Mouse (Mus musculus): ENCODE measurements around the gene Nosip. TPM values are rescaled to one million over a fixed set of nuclear protein-coding genes. Genes with fewer than 3 reads are reported as not detected.

The Nosip gene
- polyA plus RNA-seq, 1 experiment from 2014 or later, result 49.5 TPM

DNA sequence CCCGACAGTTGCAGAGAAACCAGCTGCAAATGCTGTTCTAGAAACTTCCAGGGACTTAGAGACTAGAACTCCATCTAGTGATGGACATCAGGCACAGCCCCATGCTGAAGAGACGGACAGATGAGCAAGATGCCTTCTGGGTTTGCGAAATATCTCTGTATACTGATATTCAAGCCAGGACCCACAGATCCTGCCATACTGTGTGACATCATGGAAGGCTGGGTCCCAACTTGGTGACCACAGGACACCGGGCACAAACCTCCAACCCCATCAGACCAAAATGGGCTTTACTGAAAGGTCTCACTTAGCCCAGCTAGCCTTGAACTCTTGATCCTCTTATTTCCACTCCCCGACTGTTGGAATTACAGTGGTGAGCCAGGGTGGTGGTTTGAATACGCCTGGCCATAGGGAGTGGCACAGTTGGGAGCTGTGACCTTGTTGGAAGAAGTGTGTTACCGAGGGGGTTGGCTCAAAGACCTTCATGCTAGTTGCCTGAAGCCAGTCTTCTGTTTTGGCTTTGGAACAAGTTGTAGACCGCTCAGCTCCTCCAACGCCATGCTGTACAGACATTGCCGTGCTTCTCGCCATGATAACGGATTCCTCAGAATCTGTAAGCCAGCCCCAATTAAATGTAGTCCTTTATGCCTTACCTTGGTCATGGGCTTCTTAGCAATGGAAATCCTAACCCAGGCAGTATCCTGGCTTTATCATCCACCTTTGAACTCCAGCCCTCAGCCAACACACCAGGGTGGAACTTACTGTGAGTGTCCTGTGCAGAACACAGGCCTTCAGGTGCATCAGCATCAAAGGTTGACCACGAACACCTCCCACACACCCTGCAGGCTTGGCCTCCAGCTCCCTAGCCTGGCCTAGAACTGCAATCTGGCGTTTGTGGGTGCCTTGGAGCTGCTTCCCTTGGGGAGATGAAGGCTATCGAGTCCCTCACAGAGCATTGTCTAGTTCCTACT, 37.7 kb upstream of the Nosip start:
- peaks cover 16% of the 10 kb centered on the region; the same call in 1 of the 2 replicates for H3K36me3 ChIP-seq
- no peak for ATAC-seq
- H3K27me3 ChIP-seq (replicated peaks), result no peaks in the 10 kb centered on the region
- no peak overlapping the region for H3K27ac ChIP-seq
- WGBS, result 85% methylated on average over 15 of the region's 15 CpGs
- peaks cover 4% of the 10 kb centered on the region; the same call in 1 of the 2 replicates for H3K4me1 ChIP-seq (replicated peaks)
- H3K9ac ChIP-seq, result 0 out of 2 replicates have a peak overlapping the region, but pooled peaks have one; percentile 8
- H3K4me2 ChIP-seq (replicated peaks), result no peak overlapping the region
- H3K9me3 ChIP-seq, result no peaks in the 10 kb centered on the region
- H3K4me3 ChIP-seq (replicated peaks), result no peak overlapping the region

DNA sequence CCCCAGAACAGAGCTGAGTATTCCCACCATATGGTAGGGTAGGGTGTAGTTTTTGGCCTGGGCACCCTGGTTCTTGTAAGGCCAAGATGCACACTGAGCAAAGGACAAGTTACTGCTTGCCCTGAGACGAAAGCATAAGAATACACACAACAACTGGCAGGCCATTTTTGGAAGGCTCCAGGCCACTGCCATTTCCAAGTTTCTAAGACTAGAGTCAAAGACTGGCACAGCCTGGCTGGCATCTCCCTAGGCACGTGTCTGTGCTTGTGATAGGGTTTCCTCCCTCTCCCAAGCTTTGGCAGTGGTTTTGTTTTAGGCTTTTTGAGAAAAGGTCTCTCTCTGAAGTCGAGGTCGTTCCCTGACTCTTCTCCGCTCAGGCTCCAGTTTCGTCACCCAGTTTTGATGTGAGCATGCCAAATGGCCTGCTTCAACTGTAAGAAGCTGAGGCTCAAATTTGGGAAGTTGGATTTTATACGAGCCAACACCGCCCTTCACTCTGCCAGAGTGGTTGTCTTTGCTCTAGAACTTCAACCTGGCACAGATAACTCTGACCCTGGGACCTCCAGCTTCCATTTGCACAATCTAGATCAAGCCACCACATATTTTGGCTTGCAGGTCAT, 36.5 kb upstream of the Nosip start:
- no peak overlapping the region for H3K4me2 ChIP-seq (replicated peaks)
- H3K36me3 ChIP-seq, result peaks cover 26% of the 10 kb centered on the region
- ATAC-seq, result no peak
- no peak overlapping the region for H3K9ac ChIP-seq
- WGBS, result 74% methylated on average over 8 of the region's 8 CpGs
- no peak overlapping the region for H3K27ac ChIP-seq
- 0 out of 2 replicates have a peak, but pooled peaks cover 2% of the 10 kb centered on the region for H3K4me1 ChIP-seq (replicated peaks)
- no peaks in the 10 kb centered on the region for H3K9me3 ChIP-seq
- no peak overlapping the region for H3K4me3 ChIP-seq (replicated peaks)
- no peaks in the 10 kb centered on the region for H3K27me3 ChIP-seq (replicated peaks)

DNA sequence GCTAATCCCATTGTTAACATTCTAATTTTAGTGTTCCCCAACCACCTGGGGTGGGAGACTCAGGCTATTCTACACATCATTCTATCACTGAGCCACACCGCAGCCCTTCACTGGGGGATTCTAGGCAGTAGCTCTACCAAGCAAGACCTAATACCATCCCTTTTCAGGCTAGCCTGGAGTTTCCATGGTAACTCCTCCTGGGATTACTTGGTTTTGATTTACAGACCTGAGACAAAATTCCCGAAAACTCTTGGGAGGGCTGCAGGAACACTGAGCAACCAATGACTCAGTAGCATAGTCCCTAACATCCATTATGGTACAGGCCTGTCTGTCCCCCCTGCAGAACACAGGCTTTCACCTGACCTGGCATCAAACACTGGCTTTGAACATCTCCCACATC, 36.0 kb upstream of the Nosip start:
- Histone ChIP-seq H3K27ac (no peak overlapping the region), H3K4me1 (replicated peaks) (0 out of 2 replicates have a peak, but pooled peaks cover 2% of the 10 kb centered on the region), H3K36me3 (peaks cover 31% of the 10 kb centered on the region), H3K4me3 (replicated peaks) (no peak overlapping the region), H3K27me3 (replicated peaks) (no peaks in the 10 kb centered on the region), H3K9ac (no peak overlapping the region), H3K4me2 (replicated peaks) (no peak overlapping the region), H3K9me3 (no peaks in the 10 kb centered on the region)
- no peak for ATAC-seq
- 71% methylated on average over 2 of the region's 2 CpGs for WGBS

DNA sequence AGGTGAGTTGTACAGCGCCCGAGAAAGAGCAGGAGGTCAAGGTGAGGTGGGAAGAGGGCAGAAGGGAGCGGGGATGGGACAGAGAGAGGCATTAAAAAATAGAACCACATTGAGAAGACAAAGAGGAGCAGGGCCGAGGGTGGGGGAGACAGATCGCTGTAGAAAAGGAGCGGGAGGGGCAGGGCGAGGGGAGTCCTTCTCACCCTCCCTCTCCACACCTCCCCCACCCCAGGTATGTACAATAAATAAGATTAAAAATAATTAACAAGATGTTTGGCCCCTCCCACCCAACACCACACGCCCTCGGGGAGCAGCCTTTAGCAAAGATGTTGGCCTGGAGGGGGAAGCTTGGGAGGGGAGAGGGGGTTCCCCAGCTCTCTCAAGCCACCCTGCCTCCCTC, 34.5 kb upstream of the Nosip start:
- no peak for ATAC-seq
- no peaks in the 10 kb centered on the region for H3K9me3 ChIP-seq
- peaks cover 37% of the 10 kb centered on the region for H3K36me3 ChIP-seq
- no peak overlapping the region for H3K27ac ChIP-seq
- no peak overlapping the region for H3K4me3 ChIP-seq (replicated peaks)
- H3K4me2 ChIP-seq (replicated peaks), result no peak overlapping the region
- WGBS, result 78% methylated on average over 9 of the region's 9 CpGs
- no peak overlapping the region for H3K9ac ChIP-seq
- 0 out of 2 replicates have a peak, but pooled peaks cover 2% of the 10 kb centered on the region for H3K4me1 ChIP-seq (replicated peaks)
- no peaks in the 10 kb centered on the region for H3K27me3 ChIP-seq (replicated peaks)

DNA sequence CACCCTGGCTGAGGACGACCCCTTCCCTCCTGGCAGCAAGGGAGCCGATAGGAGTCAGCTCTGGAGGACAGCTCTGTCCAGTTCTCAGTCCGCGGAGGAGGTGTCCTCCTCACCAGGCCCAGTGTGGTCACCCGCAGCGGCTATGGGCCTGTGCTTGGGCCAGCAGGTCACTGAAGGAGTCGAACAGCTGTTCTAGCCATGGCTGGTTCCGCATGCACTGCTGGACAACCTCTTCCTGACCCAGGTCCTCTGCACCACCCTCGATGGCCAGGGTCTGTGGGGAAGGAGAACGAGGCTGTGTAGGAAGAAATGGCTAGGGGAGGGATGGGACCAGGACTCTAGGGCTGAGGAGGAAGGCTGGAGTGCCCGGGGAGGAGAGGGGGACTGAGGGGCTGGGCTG, 33.9 kb upstream of the Nosip start:
- Histone ChIP-seq H3K36me3 (peaks cover 41% of the 10 kb centered on the region), H3K4me3 (replicated peaks) (no peak overlapping the region), H3K4me1 (replicated peaks) (0 out of 2 replicates have a peak, but pooled peaks cover 2% of the 10 kb centered on the region), H3K4me2 (replicated peaks) (no peak overlapping the region), H3K27ac (no peak overlapping the region), H3K9me3 (no peaks in the 10 kb centered on the region), H3K27me3 (replicated peaks) (no peaks in the 10 kb centered on the region), H3K9ac (no peak overlapping the region)
- ATAC-seq, result no peak
- 90% methylated on average over 11 of the region's 11 CpGs for WGBS

DNA sequence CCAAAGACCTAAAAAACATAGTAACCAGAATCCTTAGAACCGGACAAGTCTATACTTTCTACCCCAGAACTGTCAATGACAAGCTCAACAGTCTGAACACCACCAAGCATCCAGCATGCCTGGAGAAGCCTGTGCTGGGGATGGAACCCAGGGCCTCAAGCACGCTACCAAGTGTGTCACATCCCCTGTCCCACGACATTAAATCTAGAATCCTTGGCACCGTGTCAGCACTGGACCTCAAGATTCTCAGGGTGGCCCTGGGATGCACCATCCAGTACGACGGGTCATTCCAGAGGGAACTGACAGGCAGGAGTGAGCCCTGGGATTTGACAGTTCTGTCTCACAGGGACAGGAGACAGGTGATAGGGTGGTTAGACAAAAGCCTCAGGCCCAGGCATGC, 32.2 kb upstream of the Nosip start:
- Histone ChIP-seq H3K4me1 (replicated peaks) (no peaks in the 10 kb centered on the region), H3K36me3 (peaks cover 58% of the 10 kb centered on the region), H3K4me2 (replicated peaks) (no peak overlapping the region), H3K9me3 (no peaks in the 10 kb centered on the region), H3K4me3 (replicated peaks) (no peak overlapping the region), H3K9ac (no peak overlapping the region), H3K27ac (no peak overlapping the region), H3K27me3 (replicated peaks) (no peaks in the 10 kb centered on the region)
- 93% methylated on average over 6 of the region's 6 CpGs for WGBS
- no peak for ATAC-seq

DNA sequence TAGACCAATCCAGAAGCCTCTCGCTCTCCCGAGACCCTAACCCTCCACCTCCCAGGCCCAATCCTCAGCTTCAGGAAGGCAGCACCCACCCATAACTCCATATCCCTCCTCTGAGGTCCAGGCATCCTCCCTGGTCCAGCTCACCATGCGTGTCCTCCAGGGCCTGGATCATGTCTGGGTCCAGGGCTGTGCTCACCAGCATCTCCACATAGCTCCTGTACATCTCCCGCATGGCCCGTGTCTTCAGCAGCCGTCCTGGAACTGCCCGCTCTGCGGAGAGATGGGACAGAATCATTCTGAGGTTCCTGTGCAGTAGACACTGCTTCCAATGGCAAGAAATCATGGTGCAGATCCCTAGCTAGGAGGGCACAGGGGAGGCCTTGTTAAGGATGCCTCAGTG, 31.4 kb upstream of the Nosip start:
- no peaks in the 10 kb centered on the region for H3K9me3 ChIP-seq
- H3K27ac ChIP-seq, result no peak overlapping the region
- no peaks in the 10 kb centered on the region for H3K27me3 ChIP-seq (replicated peaks)
- no peak overlapping the region for H3K4me3 ChIP-seq (replicated peaks)
- ATAC-seq, result no peak
- WGBS, result 96% methylated on average over 8 of the region's 8 CpGs
- no peak overlapping the region for H3K9ac ChIP-seq
- peaks cover 62% of the 10 kb centered on the region for H3K36me3 ChIP-seq
- H3K4me2 ChIP-seq (replicated peaks), result no peak overlapping the region
- H3K4me1 ChIP-seq (replicated peaks), result no peaks in the 10 kb centered on the region

DNA sequence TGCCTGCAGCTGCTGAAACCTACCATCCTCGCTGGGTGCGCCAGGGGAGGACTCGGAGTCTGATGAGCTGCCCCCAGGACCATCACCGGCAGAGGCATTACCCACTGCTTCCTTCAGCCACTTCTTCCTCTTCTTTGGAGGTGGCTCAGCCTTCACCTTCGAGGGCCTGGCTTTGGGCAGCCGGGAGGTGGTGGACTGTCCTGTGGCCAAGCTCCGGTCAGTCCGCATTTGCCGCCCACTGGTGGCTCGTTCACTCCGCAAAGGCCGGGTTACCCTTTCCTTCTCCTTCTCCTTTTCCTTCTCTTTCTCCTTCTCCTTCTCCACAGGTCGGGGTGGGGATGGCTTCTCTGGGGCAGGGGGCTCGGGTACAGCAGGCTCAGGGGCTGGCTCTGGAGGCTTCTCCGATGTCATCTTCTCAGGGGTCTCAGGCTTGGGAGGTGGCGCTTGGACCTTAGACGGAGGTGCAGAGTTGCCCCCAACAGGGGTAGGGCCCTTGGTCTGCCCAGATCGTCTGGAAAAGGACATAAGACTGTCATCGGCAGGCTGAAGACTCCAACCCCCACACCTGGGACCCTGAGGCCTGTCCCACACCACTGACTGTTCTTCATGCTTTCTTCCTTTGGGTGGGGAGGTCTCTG, 28.4 kb upstream of the Nosip start:
- ATAC-seq, result no peak
- Histone ChIP-seq H3K4me3 (replicated peaks) (no peak overlapping the region), H3K4me2 (replicated peaks) (no peak overlapping the region), H3K9me3 (no peaks in the 10 kb centered on the region), H3K27ac (no peak overlapping the region), H3K27me3 (replicated peaks) (no peaks in the 10 kb centered on the region), H3K4me1 (replicated peaks) (no peaks in the 10 kb centered on the region), H3K9ac (no peak overlapping the region), H3K36me3 (peaks cover 61% of the 10 kb centered on the region)
- WGBS, result 92% methylated on average over 19 of the region's 19 CpGs

DNA sequence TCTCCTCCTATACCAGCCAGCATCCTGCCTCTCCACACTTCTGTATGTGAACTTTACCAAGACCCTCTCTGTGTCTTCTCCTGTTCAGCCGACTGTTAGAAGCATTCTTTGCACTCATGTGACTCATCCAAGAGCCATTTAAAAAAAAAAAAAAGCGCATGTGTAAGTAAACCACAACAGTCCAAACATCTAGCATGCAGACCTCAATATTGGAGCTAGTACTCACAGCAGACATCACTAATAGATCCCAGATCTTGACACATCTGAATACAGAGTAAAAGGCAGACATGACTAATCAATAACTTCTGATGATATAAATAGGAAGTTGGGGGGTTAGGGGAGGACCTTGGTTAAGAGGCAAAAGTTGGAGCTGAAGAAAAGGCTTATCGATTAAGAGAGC, 26.6 kb upstream of the Nosip start:
- H3K36me3 ChIP-seq, result peaks cover 64% of the 10 kb centered on the region
- 83% methylated on average over 3 of the region's 3 CpGs for WGBS
- ATAC-seq, result no peak

DNA sequence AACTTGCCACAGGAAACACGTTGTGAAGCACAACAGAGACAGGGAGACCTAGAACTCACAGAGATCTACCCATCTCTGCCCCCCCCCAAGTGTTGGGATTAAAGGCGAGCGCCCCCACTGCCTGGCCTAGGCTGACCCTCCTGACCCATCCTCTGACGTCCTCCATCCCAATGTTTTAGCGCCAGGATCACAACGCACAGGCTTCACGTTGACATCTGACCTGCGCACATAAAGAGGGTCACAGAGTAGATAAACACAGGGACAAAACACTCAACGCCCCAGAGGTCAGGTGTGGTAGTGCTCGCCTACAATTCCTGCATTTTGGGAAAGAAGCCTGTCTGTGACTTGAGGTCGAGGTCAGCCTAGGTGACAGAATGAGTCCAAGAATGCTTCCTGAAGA, 25.5 kb upstream of the Nosip start:
- Histone ChIP-seq H3K9ac (no peak overlapping the region), H3K4me3 (replicated peaks) (no peak overlapping the region), H3K9me3 (no peaks in the 10 kb centered on the region), H3K36me3 (peaks cover 67% of the 10 kb centered on the region), H3K27ac (no peak overlapping the region), H3K4me1 (replicated peaks) (no peaks in the 10 kb centered on the region), H3K27me3 (replicated peaks) (no peaks in the 10 kb centered on the region), H3K4me2 (replicated peaks) (no peak overlapping the region)
- no peak for ATAC-seq
- 80% methylated on average over 11 of the region's 11 CpGs for WGBS

More for the DNA sequence above, 26.6 kb upstream of the Nosip start:
- Histone ChIP-seq H3K9ac (no peak overlapping the region), H3K4me1 (replicated peaks) (no peaks in the 10 kb centered on the region), H3K4me2 (replicated peaks) (no peak overlapping the region), H3K4me3 (replicated peaks) (no peak overlapping the region), H3K27me3 (replicated peaks) (no peaks in the 10 kb centered on the region), H3K9me3 (no peaks in the 10 kb centered on the region), H3K27ac (no peak overlapping the region)

DNA sequence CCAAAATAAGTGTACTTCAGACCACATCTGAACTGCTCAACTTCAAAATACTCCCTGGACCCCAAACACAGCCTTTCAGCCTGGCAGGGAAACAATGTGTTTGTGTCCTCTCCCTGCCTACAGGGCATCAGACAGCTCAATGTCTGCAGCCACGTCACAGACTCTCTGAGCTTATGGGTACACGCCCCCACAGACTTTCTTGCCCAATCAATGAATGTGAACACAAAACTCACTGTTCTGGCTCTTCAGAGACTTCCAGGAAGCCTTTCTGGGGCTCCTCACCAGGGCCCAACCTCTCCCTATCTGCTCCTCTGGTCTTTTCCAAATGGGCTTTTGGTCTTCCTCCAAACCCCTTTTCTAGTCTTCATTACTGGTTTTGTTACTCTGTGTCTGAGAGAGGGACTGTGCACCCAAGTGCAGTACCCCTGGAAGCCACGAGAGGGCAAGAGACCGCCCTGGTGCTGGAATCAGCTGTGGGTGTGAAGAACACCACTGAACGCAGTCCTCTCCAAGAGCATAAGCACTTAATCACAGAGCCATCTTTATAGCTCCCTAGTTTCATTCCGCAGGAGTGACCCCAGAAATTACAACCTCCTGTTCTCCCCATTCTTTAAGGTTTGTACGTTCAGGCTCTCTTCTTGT, 24.4 kb upstream of the Nosip start:
- H3K27ac ChIP-seq, result no peak overlapping the region
- no peak overlapping the region for H3K4me2 ChIP-seq (replicated peaks)
- peaks cover 72% of the 10 kb centered on the region for H3K36me3 ChIP-seq
- peak; percentile 55; the same call in 1 of the 2 replicates for ATAC-seq
- WGBS, result 66% methylated on average over 7 of the region's 7 CpGs
- no peaks in the 10 kb centered on the region for H3K4me1 ChIP-seq (replicated peaks)
- H3K9ac ChIP-seq, result no peak overlapping the region
- no peaks in the 10 kb centered on the region for H3K27me3 ChIP-seq (replicated peaks)
- H3K9me3 ChIP-seq, result no peaks in the 10 kb centered on the region
- no peak overlapping the region for H3K4me3 ChIP-seq (replicated peaks)

DNA sequence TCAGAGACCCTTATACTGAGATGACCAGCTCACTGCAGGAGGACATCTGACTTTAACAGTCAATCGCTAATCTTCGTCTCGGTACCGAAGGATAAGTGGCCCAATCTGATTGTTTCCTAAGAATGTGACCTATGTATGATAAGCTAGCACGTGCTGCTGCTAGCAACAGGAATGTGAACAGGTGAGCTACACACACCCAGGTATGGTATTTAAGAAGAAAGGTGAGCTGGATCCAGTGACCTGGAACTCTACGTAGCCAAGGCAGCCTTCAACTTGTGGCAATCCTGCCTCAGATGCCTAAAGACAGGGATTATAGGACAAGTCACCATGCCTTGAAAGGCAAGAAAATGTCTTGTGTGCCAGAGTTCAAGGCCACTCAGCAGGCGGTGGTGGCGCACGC, 23.8 kb upstream of the Nosip start:
- no peak overlapping the region for H3K4me3 ChIP-seq (replicated peaks)
- no peaks in the 10 kb centered on the region for H3K4me1 ChIP-seq (replicated peaks)
- WGBS, result 89% methylated on average over 9 of the region's 9 CpGs
- peaks cover 73% of the 10 kb centered on the region for H3K36me3 ChIP-seq
- no peaks in the 10 kb centered on the region for H3K27me3 ChIP-seq (replicated peaks)
- no peak overlapping the region for H3K9ac ChIP-seq
- no peak overlapping the region for H3K4me2 ChIP-seq (replicated peaks)
- H3K27ac ChIP-seq, result no peak overlapping the region
- H3K9me3 ChIP-seq, result no peaks in the 10 kb centered on the region
- no peak for ATAC-seq

Data from intestine, embryonic 15.5 days (tissue).